Mouse (Mus musculus) skeletal muscle tissue, adult 2 months (tissue): ENCODE results near the gene Sltm.
"Not testable (repeated sequence)": the region's sequence is repeated elsewhere in the genome, so short reads cannot be mapped to it uniquely, and the experiment has no call there.

Experiments
- DNase-seq: peaks from one replicate; pipeline ENCODE4 v3.0.0-alpha.2; 2012; ENCODE audit warnings: low read depth, low spot score

The Sltm gene

DNA sequence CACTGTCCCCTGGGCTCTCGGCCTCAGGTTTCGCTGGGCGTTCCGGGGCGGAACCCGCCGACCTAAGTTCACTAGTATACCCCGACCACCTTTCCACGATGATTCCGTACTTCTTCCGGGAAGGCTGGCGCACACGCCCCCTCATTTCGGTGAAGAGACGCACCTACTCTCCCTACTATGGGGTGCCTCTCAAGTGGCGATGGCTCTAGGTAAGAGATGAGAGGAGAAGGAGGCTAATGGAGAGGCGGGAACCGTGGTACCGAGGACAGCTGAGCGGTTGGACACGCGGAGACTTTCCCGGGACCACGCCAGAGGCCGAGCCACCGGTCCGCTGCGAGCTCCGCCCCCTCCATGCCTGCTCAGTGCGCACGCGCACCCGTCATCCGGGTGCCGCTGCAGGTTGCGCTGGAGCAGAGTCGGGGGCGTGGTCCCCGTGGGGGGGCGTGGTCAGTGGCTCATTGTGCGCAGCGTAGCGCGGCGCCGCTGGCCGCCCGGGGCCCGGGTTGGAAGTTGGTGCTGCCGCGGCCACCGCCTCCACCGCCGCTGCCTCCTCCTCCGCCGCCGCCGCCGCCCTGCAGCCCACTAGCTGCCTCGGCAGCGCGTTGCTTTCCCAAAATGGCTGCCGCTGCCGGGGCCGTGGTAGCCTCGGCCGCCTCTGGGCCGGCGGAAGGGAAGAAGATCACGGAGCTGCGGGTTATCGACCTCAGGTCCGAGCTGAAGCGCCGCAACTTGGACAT is at the start of gene Sltm:
Gene Sltm, plus strand, starts transcription at position 450 of the 737 bp plus-strand sequence.
- DNase-seq, result peak; percentile 98

DNA sequence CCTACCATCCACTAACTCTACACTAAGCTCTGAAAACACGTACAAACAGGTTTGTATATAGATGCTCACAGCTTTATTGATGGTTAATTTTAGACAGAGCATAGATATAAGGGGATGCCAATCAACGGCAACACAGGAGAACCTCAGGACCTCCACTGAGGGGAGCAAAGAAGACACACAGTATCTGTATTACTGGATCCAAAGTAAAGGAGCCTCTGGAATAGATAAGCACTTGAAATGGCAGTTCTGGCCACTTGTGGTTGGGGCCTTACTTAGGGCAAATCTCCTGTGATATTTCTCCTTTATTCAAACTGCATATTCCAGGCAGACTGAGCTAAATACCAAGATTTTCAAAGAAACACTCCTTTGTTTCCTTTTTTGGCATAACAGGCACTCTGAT is 49.5 kb upstream of the Sltm start:
- no peak for DNase-seq

DNA sequence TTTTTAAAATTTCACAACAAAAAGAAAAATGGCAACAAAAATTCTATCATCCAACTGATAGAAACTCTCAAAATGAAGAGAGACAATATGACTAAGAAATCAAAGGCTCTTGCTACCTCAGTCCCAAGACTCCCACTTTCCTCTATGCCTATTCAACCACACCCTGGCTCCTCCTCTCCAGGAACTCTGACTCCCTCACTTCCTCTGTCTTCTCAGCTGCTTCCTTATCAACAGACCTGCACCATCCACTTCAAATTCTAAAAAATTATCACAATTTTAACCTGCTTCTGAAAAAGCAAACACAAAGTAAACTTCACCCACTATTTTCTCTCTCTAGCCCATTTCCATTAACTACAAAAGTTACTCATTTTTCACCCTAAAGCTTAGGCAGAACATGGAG is 45.6 kb upstream of the Sltm start:
- no peak for DNase-seq

DNA sequence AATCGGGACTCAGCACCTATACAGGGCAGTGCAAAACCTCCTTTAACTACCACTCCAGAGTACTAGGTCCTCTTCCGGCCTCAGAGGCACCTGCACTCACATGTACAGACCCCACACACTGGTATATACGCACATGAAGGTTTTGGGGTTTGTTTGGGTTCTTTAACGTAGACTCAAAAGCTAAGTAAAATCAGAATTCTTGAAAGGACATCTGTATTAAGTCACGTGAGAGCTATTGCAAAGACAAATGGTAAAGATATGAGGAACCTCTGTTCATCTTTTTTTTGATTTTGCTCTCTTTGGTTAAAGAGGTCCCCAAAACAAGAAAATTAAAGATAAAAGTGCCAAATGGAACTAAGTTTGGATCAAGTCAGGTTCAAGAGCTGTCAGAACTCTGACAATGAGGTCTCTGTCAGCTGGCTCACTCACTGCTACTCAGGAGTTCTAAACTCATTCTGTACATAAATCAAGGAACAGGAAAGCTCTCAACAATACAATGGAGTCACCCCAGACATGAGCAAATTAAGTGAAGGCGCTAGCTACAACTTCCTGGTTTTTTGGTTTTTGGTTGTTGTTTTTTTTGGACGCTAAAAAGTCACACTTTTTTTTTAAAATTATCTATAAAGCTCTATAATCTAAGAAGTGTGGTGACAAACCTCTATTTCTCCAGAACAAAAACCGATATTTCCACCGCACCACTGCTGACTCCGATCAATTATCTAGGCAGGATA is 40.1 kb upstream of the Sltm start:
- no peak for DNase-seq

DNA sequence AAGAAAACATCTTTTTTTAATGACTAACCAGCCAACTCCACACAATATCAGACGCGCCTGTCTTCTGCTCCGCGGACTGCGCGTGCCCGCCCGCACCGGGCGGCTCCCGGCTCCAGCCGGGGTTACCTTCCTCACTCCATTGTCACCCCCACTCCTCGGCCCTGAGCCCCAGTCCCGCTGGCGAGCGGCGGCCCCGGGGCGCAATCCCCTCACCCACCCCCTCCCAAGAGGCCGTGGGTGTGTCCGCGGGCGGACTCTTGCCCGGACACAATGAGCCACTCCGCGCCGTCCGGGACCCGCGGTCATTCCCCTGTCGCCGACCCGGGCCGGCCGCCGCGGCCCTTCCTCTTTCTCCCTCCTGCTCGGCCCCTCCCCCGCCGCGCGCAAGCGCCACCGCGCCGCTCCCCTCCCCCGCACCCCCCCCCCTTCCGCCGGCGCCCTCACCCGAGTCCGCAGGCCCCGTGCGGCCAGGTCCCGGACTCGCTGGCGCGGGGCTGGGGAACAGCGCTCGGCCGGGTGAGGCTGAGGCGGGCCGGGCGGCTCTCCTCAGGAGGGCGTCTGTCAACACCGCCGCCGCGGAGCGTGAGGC is 39.4 kb upstream of the Sltm start:
- DNase-seq, result peak; percentile 30

DNA sequence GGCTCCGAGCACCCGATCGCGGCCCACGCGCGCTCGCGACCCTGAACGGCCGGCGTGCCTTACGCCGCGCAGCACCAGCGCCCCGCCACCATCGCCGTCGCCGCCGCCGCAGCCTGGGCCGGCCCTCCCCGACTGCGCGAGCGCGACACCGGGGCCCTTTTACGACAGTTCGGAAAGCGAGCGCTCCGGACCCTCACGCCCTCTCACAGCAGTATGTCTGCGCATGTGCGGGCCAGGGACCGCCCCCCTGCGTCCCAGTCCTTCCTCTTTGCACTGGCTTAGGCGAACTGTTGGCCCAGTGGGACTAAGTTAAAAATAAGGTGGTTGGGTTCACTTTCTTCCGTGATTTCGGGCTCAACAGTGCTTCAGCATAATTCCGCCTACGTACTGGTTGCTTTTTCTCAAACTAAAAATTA is 38.9 kb upstream of the Sltm start, which contains the start of gene Rnf111:
Gene Rnf111, minus strand, starts transcription at position 100 of the 416 bp plus-strand sequence.
- peak; percentile 98 for DNase-seq

DNA sequence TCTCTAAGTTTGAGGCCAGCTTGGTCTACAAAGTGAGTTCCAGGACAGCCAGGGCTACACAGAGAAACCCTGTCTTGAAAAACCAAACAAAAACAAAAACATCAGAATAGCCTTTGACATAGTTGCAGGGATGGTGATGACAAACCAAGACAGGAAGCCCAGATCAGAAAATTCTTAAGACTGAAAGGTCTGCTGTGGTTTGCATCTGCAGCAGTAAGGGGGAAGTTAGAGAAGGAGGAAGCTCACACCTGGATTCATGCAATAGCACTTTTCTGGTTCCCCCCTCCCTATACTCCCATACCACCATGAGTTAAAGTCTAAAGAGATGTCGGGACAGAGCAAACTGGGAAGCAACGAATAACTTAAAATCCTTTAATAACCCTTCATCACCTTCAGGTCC is 36.4 kb upstream of the Sltm start:
- DNase-seq, result no peak

DNA sequence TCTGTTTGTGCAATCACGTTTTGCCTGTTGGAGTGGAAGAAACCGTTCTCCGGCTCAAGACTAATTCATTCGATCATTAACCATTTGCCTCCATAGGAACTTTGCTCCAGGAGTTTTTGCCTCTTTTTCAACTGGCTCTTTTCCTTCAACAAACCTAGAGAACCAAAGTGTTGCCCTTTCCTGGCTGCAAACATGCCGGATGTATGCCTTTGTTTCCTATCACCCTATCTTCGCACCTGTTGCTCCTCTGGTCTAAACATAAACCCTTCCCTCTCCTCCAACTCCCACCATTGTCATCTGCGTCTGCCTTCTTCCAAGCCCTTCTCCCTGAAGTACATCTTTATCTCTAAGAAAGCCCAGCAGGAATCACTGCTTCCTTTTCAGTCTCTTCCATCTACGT is 35.8 kb upstream of the Sltm start:
- no peak for DNase-seq

DNA sequence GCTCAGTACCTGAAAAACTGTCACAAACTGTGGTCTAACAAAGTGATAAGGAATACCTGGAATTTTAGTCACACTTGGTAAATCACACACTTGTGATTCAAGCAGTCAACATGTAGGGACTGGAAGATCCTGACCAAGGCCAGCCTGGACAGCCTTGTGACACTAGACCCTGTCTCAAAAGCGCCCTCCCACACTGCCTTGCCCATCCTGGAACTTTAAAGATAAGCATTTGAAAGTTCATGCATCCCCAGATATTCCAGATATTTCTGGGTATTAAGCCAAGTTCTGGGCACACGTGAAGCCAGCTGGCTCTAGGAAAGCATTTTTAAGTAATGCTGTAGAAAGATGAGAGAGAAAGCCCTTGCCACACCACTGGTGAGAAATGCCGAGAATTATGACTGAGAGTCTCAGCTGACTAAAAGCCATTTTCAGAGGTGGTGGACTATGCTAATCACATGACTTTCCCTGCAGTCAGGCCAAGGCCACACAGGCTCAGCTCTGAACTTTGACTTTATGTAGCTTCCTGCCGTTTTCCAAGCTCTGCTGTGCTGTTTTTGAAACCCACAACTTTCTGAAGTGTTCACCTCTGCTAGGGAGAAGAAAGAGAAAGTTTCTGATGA is 32.5 kb upstream of the Sltm start:
- DNase-seq, result peak; percentile 32

DNA sequence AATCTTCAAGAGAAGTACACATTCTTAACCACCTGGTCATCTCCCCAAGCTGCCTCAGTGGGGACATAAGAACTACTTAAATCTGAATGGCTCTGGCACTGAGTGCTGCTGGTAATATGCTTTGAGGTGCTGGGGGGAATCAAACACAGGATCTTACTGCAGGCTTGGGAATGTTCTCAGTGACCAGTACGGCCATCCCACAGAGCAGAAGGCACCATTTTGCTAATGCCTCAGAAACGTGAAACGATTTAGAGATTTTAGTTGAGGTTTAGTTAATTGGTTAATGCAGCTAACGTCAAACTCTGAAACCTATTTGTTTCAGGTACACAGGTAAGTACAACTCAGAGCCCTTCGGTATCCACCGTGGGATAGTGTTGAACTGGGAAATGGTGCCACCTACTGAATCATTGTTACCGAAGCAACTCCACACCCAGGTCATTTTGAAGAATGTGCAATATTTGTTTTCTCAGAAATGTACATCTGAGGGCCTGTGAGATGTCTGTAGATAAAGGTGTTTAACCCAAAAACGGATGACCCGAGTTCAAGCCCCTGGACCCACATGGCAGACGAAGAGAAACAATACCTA is 31.5 kb upstream of the Sltm start:
- no peak for DNase-seq

DNA sequence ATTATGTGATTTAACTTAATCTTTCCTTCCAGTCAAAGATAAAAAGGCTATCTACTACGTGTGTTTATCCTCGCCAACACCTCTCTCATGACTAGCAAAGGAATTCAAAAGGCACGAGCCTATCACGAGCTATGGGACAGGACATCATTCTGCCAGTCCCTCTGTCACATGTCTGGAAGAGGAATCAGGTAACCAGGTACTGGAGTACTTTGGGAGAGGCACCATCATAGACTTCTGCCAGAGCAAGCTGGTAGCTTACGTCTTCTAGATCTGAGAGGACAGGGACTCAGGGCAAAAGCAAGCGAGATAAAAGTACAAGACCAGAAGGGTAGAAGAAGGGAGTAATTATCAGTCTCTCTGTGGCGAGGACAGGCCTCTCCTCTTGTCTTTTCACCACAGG is 30.9 kb upstream of the Sltm start:
- no peak for DNase-seq

DNA sequence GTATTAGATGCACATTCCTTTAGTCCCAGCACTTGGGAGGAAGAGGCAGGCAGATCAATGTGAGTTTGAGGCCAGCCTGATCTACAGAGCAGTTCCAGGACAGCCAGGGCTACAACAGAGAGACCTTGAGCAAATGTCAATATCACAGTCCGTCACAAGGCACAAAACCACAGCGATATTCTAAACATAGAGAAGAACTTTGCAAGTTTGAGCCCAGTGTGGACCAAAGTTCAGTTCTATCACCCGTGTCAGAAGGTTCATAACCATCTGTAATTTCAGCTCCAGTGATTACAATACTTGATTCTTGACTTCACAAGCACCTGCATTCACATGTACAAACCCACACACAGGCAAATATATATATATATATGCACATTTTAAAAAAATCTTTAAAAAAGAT is 21.9 kb upstream of the Sltm start:
- DNase-seq, result no peak

DNA sequence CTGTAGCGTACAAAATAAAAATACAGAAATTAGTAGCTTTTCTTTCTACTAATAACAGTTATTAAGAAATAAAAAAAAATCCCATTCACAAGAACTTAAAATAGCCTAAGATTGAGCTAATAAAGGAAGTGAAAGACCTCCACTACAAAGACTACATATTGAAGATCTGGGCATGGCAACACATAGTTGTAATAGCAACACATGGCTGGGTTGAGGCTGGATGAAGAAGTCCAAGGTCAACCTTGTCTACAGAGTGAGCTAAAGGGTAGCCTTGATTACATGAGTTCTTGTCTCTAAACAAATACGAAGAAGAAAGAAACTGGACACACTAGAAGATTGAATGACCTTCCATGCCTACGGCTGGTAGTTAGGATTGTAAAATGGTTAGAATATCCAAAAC is 18.7 kb upstream of the Sltm start:
- no peak for DNase-seq

DNA sequence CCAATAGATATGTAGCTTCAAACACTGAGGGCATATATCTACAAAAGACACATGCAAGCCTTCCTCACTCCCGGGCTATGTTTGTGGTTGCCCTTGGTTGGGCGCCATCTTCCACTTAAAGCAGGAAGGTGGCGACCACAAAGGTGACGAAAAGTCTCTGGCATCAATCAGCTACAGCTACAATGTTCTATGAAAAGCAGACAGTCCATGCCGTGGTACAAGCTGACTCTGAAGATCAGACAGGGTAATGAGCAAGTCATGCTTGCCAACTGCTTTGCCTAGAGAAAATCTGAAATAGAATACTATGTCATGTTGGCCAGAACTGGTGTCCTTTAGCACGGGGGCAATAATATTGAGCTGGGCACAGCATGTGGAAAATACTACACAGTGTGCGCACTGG is 18.2 kb upstream of the Sltm start:
- DNase-seq, result peak; percentile 69

DNA sequence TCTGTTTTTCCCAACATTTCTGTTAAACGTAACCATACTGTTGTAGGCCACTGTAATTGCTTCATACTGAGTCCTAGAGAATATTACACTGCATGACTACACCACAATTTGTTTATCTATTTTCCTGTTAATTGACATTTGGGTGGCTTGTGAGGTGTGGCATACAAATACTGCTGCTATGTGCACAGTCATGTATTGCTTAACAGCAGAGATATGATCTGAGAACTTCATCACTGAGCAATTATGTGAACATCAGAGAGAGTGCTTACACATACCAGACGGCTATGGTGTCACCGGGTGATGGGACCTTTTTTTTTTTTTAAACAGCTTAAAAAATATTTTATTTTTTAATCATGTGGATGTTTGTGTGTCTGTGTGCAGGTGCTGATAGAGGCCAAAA is 9.2 kb upstream of the Sltm start:
- no peak for DNase-seq

DNA sequence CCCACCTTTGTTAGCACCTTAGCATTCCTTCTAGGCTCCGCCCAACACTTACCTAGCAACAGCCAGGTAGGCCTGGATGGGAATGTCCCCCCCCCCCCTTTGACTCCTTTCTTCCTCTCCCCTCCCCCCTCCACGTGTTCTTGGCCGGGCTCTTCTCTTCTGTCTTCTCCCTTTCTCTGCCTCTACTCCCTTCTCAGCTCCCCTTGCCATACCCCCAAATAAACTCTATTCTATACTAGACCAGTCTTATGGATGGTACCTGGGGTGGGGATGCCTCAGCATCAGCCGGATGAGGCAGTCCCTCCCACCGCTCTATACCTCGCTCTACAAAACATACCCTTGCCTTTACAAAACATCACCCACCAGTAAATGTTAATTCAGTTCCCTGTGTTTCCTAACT is 970 bp upstream of the Sltm start:
- DNase-seq, result no peak

DNA sequence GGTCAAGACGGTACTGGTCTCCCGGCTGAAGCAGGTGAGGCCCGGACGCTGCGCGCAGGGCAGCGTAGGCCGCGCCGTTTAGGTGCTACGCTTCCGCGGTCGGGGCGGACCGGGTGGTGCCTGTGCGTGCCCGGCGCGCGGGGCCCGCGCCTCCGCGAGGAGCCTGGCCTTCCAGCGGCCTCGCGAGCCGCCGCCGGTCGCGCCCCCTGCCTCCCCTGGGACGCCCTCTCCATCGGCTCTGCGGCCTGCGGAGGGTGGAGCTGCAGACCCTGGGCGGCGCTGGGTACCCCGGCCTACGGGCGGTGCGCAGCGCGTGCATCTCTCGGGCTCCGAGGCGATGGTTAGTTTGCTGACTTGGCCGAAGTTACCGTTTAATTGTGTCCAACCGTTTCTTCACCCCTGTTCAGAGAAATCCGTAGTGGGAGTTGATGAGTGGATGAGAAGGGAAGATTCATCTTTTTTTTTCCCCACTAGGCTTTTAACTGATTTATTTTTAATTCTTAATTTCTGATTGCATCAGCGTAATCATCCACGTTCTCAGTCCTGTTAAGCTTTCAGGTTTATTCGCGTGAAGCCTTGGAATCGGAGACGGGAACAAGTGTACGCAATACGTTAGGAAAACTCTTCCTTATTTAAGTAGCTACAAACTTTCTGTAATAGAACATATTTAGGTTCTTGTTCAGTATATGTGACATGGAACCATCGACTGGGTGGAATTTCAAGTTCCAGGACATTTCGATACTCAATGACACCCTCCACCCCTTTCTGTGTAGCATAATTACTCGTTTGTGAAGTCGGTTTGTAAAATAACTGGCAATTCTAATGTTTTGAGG is 710 bp downstream of the Sltm start:
- DNase-seq, result no peak

DNA sequence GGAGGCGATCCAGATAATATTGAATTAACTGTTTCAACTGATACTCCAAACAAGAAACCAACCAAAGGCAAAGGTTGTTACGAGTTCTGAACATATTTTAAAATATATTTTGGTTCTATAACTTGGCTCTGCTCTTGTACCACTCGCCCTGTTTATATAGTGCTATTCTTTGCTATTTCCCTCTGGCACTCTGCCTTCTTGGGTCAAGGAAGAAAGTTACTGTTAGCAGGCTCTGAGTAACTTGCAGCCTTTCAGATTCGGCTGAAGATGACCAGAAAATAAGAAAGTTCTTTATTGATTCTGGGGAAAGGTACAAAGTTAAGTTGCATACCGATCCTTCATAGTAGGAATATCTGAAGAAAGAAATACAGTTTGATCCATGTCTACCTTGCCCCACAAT is 1.4 kb downstream of the Sltm start:
- DNase-seq, result no peak

DNA sequence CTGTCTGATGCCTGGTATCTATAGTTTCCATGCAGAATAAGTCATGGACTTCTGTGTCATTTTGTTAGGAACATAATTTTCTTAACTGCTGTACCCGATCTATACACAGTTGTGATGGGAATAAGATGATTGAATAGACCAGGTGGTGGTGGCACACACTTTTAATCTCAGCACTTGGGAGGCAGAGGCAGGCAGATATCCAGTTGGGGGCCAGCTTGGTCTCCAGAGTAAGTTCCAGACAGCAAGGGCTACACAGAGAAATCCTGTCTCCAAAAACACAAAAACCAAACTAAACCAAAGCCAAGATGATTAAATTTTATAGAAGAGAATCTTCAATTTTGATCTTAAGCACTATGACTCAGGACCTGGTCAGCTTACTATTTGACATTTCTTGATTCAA is 2.3 kb downstream of the Sltm start:
- DNase-seq, result no peak

DNA sequence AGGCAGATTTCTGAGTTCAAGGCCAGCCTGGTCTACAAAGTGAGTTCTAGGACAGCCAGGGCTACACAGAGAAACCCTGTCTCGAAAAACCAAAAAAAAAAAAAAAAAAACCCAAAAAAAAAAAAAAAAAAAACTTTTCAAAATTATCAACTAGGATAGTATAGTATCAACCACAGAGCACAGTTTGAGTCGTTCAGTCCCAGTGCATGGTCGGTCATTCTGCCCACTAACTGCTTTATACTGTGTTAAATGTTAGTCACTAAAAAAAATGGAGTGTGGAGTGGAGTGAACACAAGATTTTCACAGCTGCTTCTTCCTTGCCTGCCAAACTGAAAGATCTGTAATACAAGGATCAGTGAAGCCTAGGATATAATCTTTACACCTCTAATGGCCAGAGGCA is 4.0 kb downstream of the Sltm start:
- DNase-seq, result not testable (repeated sequence)

DNA sequence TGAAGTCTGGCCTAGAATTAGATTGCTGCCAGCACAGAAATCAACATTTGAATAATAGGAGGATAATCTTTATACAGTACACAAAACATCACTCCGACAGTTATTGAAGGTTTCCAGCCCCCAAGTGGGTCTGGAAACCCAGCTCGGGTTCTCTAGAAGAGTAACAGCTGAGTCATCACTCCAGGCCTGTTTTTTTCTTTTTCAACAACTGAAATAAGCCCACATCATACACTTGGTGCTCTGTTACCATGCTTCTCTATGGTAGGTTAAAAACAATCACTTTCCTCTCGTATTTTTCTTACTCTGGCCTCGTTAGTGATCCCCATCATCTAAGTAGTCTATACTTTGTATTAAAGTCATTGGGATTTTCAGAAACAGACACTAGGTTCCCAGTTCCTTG is 5.8 kb downstream of the Sltm start:
- no peak for DNase-seq
